Mouse (Mus musculus) heart, postnatal 36 days (tissue): ENCODE measurements at regions not wholly inside any gene's neighbourhood (a gene's known extent, or its start where the extent isn't known, plus 50 kb on each side); places are given as distances from the start of the nearest gene placed in this dataset.

ENCODE experiments used
- DNase-seq, 2 experiments: peaks; one replicate each; pipeline ENCODE4 v3.0.0; 2021 to 2022
- intact Hi-C: fragments of 180-260 bp; cut with DNase I; formaldehyde crosslinking; loops from one replicate; pipeline ENCODE4 v1.15.1; 2025

DNA sequence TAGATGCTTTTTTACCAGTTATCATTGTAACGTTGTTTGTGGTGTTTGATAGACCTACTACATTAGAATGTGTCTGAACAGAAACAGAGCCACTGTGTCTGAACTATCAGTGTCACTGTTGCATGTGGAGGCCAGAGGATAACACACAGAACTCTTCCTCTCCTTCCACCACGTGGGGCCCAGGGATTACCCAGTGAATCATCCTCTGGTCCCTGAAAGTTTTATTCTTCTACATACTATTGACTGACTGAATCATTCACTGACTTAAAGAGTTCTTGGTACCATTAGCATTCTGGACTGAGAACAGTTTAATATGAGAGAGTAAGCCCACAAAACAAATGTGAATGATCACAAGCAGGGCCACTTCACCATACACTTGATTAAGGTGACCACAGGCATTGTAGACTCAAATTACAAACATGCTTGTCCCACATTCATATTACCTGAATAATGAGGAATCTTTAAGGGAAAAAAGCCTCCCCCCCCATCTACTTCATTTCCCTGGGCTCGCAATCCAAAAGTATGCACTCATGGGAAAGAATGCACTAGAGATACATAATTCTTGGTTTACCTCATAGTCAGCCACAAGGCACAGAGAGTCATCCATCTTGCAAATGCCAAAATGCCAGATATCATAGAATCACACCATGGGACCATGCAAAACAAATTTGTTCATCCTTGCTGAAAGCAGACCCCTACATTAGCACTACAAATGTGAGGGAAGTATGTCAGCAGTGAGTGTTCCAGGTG is 68.1 kb upstream of the Tnfsf11 start:
- intact Hi-C loops, result no loop called here
- no peak for DNase-seq

DNA sequence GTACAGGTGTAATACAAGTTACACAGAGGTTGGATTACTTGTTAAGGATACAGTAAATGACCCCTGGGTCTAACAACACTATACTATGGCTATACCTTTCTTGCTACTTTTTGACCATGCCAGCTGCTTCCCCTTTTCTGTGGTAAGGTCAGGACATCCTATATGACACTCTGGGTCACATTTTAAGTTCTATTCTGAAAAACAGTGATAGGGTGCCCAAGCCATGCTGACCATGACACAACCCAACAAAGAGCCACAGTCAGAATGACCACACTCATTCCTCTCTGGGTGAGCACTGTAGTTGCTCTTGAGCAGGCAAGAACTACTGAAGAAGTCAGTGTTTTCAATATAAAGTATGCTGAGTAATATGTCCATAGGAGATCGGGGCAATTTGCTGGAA is 64.3 kb upstream of the Tnfsf11 start:
- no peak for DNase-seq
- intact Hi-C loops, result no loop called here

DNA sequence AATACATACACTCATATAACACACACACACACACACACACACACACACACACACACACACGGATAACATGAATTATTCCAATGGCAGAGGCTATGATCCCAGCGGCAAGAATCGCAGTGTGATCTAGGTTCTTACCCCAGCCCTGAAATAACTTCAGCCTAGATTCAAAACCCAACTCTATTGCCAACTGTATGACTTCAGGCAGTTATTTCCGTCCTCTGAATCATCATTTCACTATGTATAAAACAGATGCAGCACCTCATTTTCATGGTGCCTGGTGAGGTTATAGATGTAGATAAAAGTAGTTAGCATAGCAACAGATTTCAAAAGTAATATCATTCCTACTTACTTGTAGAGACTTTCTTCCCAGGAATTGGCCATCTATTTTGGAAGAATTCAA is 61.0 kb upstream of the Tnfsf11 start:
- intact Hi-C loops, result no loop called here
- DNase-seq, result no peak

DNA sequence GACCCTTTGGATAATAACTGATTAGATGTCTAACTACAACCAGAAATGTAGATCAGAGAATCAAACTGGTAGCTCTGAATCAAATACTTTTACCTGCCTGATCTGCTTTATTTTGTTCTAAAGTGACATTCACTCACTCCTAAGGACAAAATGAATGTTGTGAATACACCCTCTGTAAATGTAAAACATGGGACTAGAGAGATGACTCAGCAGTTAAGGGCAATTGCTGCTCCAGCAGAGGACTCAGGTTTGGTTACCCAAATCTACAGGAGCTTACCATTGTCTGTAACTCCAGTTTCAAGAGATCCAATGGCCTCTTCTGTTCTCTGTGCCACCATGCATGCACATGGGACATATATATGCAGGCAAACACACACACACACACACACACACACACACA is 57.0 kb upstream of the Tnfsf11 start:
- no peak for DNase-seq
- intact Hi-C loops, result no loop called here

DNA sequence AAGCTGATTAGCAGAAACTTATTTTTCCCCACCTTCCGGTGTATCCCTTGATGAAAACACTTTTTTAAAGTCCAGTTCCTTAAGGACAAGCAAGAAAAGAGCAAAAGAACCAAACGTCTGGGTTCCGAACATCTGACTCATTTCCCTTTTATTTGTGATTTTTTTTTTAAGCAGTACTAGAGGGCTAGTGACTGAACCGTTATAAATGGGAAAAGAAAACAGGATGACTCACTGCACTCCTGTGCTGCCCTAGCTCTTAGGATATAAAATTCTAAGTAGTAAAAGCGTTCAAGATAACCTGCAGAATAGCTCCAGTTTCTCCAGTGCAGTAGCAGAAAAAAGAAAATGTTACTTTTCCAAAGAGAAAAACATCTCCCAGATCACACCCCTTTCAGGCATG is 55.3 kb upstream of the Tnfsf11 start:
- DNase-seq, result no peak
- intact Hi-C loops, result no loop called here
